ENCODE assay signal across 9 mouse cellular contexts in genomic region chr3:97037119-97037518, GRCm38 (mm10).
A peak's percentile ranks its signal among the peaks of the same experiment; 100 is the strongest.
DNase-seq lines count a peak whose midpoint lies in the region; ATAC-seq lines count a peak whose summit lies in the region.
"Had no signal": no experiment of that assay in that cellular context is flagged by ENCODE, and none has a peak within 500 bp of the region (broad histone marks: within the 10 kb centered on the region; RNA-seq: fewer than 3 reads in every experiment).

No protein-coding gene starts in this region.

- peak; percentile 37 to 49 for DNase-seq in cerebellum, postnatal 10 days
- DNase-seq in layer of hippocampus, adult 11-12 months (ENCODE audit: low spot score) = peak; percentile 16
- no peak for DNase-seq in layer of hippocampus, postnatal 10 days (ENCODE audit: low spot score in 2 of 2)
- DNase-seq in layer of hippocampus, postnatal 14 days (ENCODE audit: low spot score in 2 of 2) = peak; percentile 11 to 56
- peak; percentile 6 for DNase-seq in telencephalon, adult 2 months (ENCODE audit: low read depth, low spot score)
- no peak for DNase-seq in gastrocnemius, postnatal 14 days
- DNase-seq in kidney, postnatal 25 days = no peak

- intact Hi-C loops in gastrocnemius, postnatal 14 days (cut with DNase I; ENCODE audit: low total_unique reads) = no loop called here

- ATAC-seq in cerebellum, adult (ENCODE audit: insufficient number of reproducible peaks, low FRiP score, low TSS enrichment) = no peak
- ATAC-seq: intestine, postnatal 0 days had no signal

Comparison
In these comparisons a context has a peak if more than half of its experiments do, and no peak if none do; other contexts are left out.
1. DNase-seq: peak in cerebellum, postnatal 10 days (2 of 2), layer of hippocampus, adult 11-12 months (single experiment), layer of hippocampus, postnatal 14 days (2 of 2) and telencephalon, adult 2 months (single experiment); none in layer of hippocampus, postnatal 10 days (0 of 2), gastrocnemius, postnatal 14 days (single experiment) and kidney, postnatal 25 days (0 of 2).